Mouse (Mus musculus) kidney, embryonic 16.5 days (tissue): Measurements from ENCODE around the gene Syt8. TPM values are rescaled to one million over a fixed set of nuclear protein-coding genes. Genes with fewer than 3 reads are reported as not detected.

Source experiments
- ATAC-seq: fragments of 200-750 bp; cut with Nextera tagmentation; 2 replicates; pipeline ENCODE4 v1.8.0; 2017; ENCODE audit warnings: moderate TSS enrichment; ENCODE audit not compliant: low FRiP score, low TSS enrichment
- H3K27ac ChIP-seq: fragments of 300-500 bp; sonication (generic); 2 replicates; pipeline ENCODE4 v1.5.1; 2014; ENCODE audit warnings: low read length
- H3K27me3 ChIP-seq: fragments of 300-500 bp; sonication (generic); 2 replicates; pipeline ENCODE4 v1.6.1; 2014; ENCODE audit warnings: low read length, control low read depth, mixed read lengths; ENCODE audit not compliant: insufficient read depth
- H3K36me3 ChIP-seq: fragments of 300-500 bp; sonication (generic); 2 replicates; pipeline ENCODE4 v1.6.1; 2014; ENCODE audit warnings: low read length, control low read depth, mixed read lengths; ENCODE audit not compliant: insufficient read depth
- H3K4me1 ChIP-seq: fragments of 300-500 bp; sonication (generic); 2 replicates; pipeline ENCODE4 v1.6.1; 2014; ENCODE audit warnings: low read length, control low read depth, mixed read lengths; ENCODE audit not compliant: insufficient read depth
- H3K4me2 ChIP-seq: fragments of 300-500 bp; sonication (generic); replicated peaks from 2 replicates; pipeline ENCODE4 v1.6.1; 2014; ENCODE audit warnings: low read depth, low read length
- H3K4me3 ChIP-seq: fragments of 300-500 bp; sonication (generic); 2 replicates; pipeline ENCODE4 v1.5.1; 2014; ENCODE audit warnings: mild to moderate bottlenecking, low read length
- H3K9ac ChIP-seq: fragments of 300-500 bp; sonication (generic); replicated peaks from 2 replicates; pipeline ENCODE4 v1.6.1; 2014; ENCODE audit warnings: low read length
- H3K9me3 ChIP-seq: fragments of 300-500 bp; sonication (generic); 2 replicates; pipeline ENCODE4 v1.6.1; 2016; ENCODE audit warnings: low read length, control low read depth
- WGBS: fragments of 180-500 bp; shearing (Covaris S2); extraction: QIAGEN DNeasy Blood & Tissue Kit; methylation state at CpG from one replicate; pipeline ENCODE4 v1.1.7; 2014; 5-methylcytosine and 5-hydroxymethylcytosine counted together
- polyA plus RNA-seq: library from polyadenylated mRNA; unstranded; fragments of >200 nt; fragmentation: Nextera tagmentation; extraction: Ambion mirVana; gene quantifications from 2 replicates; pipeline ENCODE4 v1.2.1, GENCODE M21; 2015

The Syt8 gene
- polyA plus RNA-seq, 1 experiment from 2014 or later, result 4.0 TPM

- Histone ChIP-seq H3K4me1 (peaks cover 60% of the 10 kb centered on the region), H3K36me3 (no peaks in the 10 kb centered on the region), H3K27me3 (no peaks in the 10 kb centered on the region), H3K4me2 (peak overlapping the region; percentile 16; the same call in 1 of the 2 replicates), H3K9me3 (no peaks in the 10 kb centered on the region), H3K9ac (no peak overlapping the region), H3K27ac (no peak overlapping the region), H3K4me3 (no peak overlapping the region)
- 84% methylated on average over 6 of the region's 6 CpGs for WGBS
- no peak for ATAC-seq
Measured at GRCm38 (mm10) chr7:142478001-142478400, 43.4 kb downstream of the Syt8 start.

- WGBS, result 88% methylated on average over 2 of the region's 2 CpGs
- peak overlapping the region; percentile 16; the same call in 1 of the 2 replicates for H3K4me2 ChIP-seq
- no peak for ATAC-seq
- H3K27ac ChIP-seq, result no peak overlapping the region
- no peaks in the 10 kb centered on the region for H3K9me3 ChIP-seq
- no peaks in the 10 kb centered on the region for H3K36me3 ChIP-seq
- H3K9ac ChIP-seq, result no peak overlapping the region
- H3K4me3 ChIP-seq, result no peak overlapping the region
- H3K27me3 ChIP-seq, result no peaks in the 10 kb centered on the region
- H3K4me1 ChIP-seq, result peaks cover 66% of the 10 kb centered on the region
Measured at GRCm38 (mm10) chr7:142478574-142478973, 43.9 kb downstream of the Syt8 start.

DNA sequence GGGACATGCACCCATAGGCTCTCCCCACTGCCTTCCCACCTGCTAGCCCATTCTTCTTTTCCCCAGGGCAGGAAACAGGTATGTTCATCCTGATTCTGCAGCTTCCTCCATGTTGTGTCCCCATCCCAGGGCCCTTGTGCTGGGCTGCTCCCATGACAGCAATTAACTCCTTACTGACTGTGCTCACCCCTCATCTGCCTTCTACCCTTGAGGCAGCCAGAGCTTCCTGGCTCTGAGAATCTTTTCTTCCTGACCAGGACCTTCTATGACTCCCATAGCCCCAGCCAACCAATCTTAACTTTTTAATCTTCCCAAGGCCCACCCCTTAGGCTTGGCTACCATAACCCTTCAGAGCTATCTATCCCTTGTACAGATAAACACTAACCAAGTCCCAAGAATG, 44.7 kb downstream of the Syt8 start:
- H3K9ac ChIP-seq, result no peak overlapping the region
- H3K4me2 ChIP-seq, result no peak overlapping the region

DNA sequence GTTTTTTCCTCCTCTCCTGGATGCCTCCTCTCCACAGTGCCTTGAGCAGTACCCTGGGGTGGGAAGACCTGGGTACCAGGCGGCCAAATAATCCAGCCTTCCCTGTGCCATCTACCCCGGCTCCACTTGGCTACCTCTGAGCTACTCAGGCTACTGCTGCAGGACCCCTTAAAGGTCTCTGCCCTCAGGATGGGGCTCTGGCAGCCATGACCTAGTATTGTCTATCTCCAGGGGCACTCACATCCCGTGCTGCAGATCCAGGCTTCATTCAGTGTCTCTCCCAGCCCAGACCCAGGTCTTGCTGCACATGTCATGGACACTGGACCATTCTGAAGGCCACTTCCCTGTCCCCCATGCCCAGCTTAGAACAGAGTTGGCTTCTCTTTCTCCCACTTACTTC, 45.2 kb downstream of the Syt8 start:
- no peak overlapping the region for H3K4me3 ChIP-seq
- no peak for ATAC-seq
- WGBS, result 89% methylated on average over 3 of the region's 3 CpGs
- H3K27ac ChIP-seq, result peak overlapping the region; percentile 35; the same call in 1 of the 2 replicates
- no peaks in the 10 kb centered on the region for H3K9me3 ChIP-seq
- peaks cover 61% of the 10 kb centered on the region for H3K4me1 ChIP-seq
- no peaks in the 10 kb centered on the region for H3K27me3 ChIP-seq
- no peak overlapping the region for H3K4me2 ChIP-seq
- H3K36me3 ChIP-seq, result peaks cover 5% of the 10 kb centered on the region; the same call in 1 of the 2 replicates
- H3K9ac ChIP-seq, result no peak overlapping the region

More for the DNA sequence above, 44.7 kb downstream of the Syt8 start:
- peaks cover 67% of the 10 kb centered on the region for H3K4me1 ChIP-seq
- no peak for ATAC-seq
- H3K27ac ChIP-seq, result peak overlapping the region; percentile 35; the same call in 1 of the 2 replicates
- H3K27me3 ChIP-seq, result no peaks in the 10 kb centered on the region
- no peaks in the 10 kb centered on the region for H3K9me3 ChIP-seq
- no peak overlapping the region for H3K4me3 ChIP-seq
- H3K36me3 ChIP-seq, result peaks cover 2% of the 10 kb centered on the region; the same call in 1 of the 2 replicates

- H3K9ac ChIP-seq, result peak overlapping the region; percentile 74
- peaks cover 13% of the 10 kb centered on the region; the same call in 1 of the 2 replicates for H3K36me3 ChIP-seq
- H3K4me2 ChIP-seq, result peak overlapping the region; percentile 59; the same call in 1 of the 2 replicates
- no peaks in the 10 kb centered on the region for H3K27me3 ChIP-seq
- no peak overlapping the region for H3K4me3 ChIP-seq
- no peaks in the 10 kb centered on the region for H3K9me3 ChIP-seq
- ATAC-seq, result no peak
- 89% methylated on average over 3 of the region's 3 CpGs for WGBS
- peak overlapping the region; percentile 94 for H3K27ac ChIP-seq
- H3K4me1 ChIP-seq, result peaks cover 53% of the 10 kb centered on the region
Measured at GRCm38 (mm10) chr7:142480661-142481060, 46.0 kb downstream of the Syt8 start.

DNA sequence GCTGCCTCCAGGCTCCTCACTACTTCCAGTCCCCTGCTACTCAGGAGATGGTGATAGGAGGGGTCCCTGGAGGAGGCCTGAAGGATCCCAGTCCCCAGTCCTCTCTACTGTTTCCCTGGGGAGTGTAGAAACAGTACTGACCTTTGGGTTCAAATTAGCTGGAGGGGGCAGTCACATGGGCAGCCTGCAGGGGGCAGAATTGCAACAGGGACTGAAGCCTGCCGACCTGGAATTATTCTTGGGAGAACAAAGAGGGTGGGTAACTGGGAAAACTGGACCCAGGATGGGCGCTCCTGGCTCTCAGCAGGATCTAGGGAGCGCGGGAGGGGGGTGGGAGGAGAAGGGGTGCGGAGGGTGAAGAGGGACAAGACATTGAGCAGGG, 46.5 kb downstream of the Syt8 start:
- Histone ChIP-seq H3K36me3 (peaks cover 17% of the 10 kb centered on the region; the same call in 1 of the 2 replicates), H3K27me3 (no peaks in the 10 kb centered on the region), H3K9ac (peak overlapping the region; percentile 74), H3K4me2 (peak overlapping the region; percentile 59), H3K27ac (peak overlapping the region; percentile 94), H3K4me1 (peaks cover 48% of the 10 kb centered on the region), H3K9me3 (no peaks in the 10 kb centered on the region), H3K4me3 (peak overlapping the region; percentile 29)
- peak; percentile 1; the same call in 1 of the 2 replicates for ATAC-seq
- WGBS, result 8% methylated on average over 5 of the region's 5 CpGs

- peak; percentile 84 for ATAC-seq
- Histone ChIP-seq H3K4me1 (peaks cover 43% of the 10 kb centered on the region), H3K4me3 (peak overlapping the region; percentile 29), H3K9ac (peak overlapping the region; percentile 74), H3K9me3 (no peaks in the 10 kb centered on the region), H3K36me3 (peaks cover 20% of the 10 kb centered on the region; the same call in 1 of the 2 replicates), H3K4me2 (peak overlapping the region; percentile 59), H3K27me3 (no peaks in the 10 kb centered on the region), H3K27ac (peak overlapping the region; percentile 94)
- WGBS, result 1% methylated on average over 22 of the region's 22 CpGs
Measured at GRCm38 (mm10) chr7:142481568-142482255, 47.1 kb downstream of the Syt8 start.

GRCm38 (mm10) chr7:142482256-142482609, 47.6 kb downstream of the Syt8 start:
- Histone ChIP-seq H3K4me1 (peaks cover 42% of the 10 kb centered on the region), H3K36me3 (peaks cover 22% of the 10 kb centered on the region; the same call in 1 of the 2 replicates), H3K27me3 (no peaks in the 10 kb centered on the region), H3K4me3 (no peak overlapping the region; the same call in 1 of the 2 replicates), H3K27ac (peak overlapping the region; percentile 94), H3K4me2 (peak overlapping the region; percentile 59; the same call in 1 of the 2 replicates), H3K9ac (peak overlapping the region; percentile 74), H3K9me3 (no peaks in the 10 kb centered on the region)
- WGBS, result 23% methylated on average over 6 of the region's 6 CpGs
- ATAC-seq, result peak; percentile 18; the same call in 1 of the 2 replicates

DNA sequence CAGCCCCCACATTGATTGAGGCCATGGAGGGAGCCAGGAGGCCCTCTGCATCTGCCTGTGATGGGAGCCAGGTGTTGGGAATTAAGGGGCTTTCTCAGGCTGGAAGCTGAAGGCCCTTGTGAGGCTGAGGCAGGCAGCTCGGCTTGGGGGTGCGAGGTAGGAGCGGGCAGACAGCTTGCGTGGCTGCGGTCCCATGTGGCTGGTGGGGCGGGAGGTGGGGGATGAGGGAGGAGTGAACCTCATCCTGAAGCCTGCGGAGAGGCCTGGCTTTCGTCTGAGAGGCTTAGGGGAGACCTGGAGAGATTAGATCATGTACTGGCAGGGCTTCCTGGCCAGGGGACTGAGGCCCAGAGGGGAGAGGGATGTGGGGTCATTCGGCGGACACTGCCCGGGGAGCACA, 48.5 kb downstream of the Syt8 start:
- Histone ChIP-seq H3K27ac (peak overlapping the region; percentile 94), H3K27me3 (no peaks in the 10 kb centered on the region), H3K4me3 (no peak overlapping the region), H3K9me3 (no peaks in the 10 kb centered on the region), H3K36me3 (peaks cover 24% of the 10 kb centered on the region; the same call in 1 of the 2 replicates), H3K4me2 (no peak overlapping the region), H3K4me1 (peaks cover 42% of the 10 kb centered on the region), H3K9ac (peak overlapping the region; percentile 39; the same call in 1 of the 2 replicates)
- ATAC-seq, result no peak
- WGBS, result 48% methylated on average over 11 of the region's 11 CpGs

- Histone ChIP-seq H3K9me3 (no peaks in the 10 kb centered on the region), H3K9ac (no peak overlapping the region), H3K4me3 (no peak overlapping the region), H3K27ac (no peak overlapping the region; the same call in 1 of the 2 replicates), H3K36me3 (peaks cover 36% of the 10 kb centered on the region; the same call in 1 of the 2 replicates), H3K4me1 (peaks cover 42% of the 10 kb centered on the region), H3K27me3 (no peaks in the 10 kb centered on the region), H3K4me2 (no peak overlapping the region)
- WGBS, result 51% methylated on average over 12 of the region's 12 CpGs
- no peak for ATAC-seq
Measured at GRCm38 (mm10) chr7:142484780-142485179, 50.1 kb downstream of the Syt8 start.
